Mouse (Mus musculus) MEL (cell line): ENCODE results near the gene 4930578G10Rik. TPM values are rescaled to one million over a fixed set of nuclear protein-coding genes. Genes with fewer than 3 reads are reported as not detected.

Experiments used
- DNase-seq: peaks from one replicate; pipeline ENCODE4 v3.0.0; 2011; ENCODE audit warnings: low read depth, low spot score
- H3K27ac ChIP-seq: 2 replicates; pipeline ENCODE4 v1.5.1; 2012; ENCODE audit warnings: low read depth, mild to moderate bottlenecking, control low read depth, low read length, moderate library complexity; ENCODE audit not compliant: control insufficient read depth
- H3K27me3 ChIP-seq, 2 experiments: fragments of 150-350 bp in 1 of 2; sonication (generic) in 1 of 2; 2 replicates each; pipeline ENCODE4 v1.6.1; 2012; ENCODE audit warnings: low read length in 2 of 2, mild to moderate bottlenecking in 2 of 2, improper control_type of control experiment in 1 of 2, moderate library complexity in 1 of 2; ENCODE audit not compliant: insufficient read depth in 2 of 2, control insufficient read depth in 1 of 2
- H3K36me3 ChIP-seq, 2 experiments: 2 replicates each; pipeline ENCODE4 v1.6.1; 2012 to 2014; ENCODE audit warnings: low read length in 2 of 2, improper control_type of control experiment in 1 of 2, inconsistent platforms in 1 of 2, mild to moderate bottlenecking in 1 of 2; ENCODE audit not compliant: insufficient read depth in 2 of 2, control insufficient read depth in 1 of 2
- H3K4me1 ChIP-seq, 2 experiments: fragments of 150-350 bp in 1 of 2; sonication (generic) in 1 of 2; 2 replicates each; pipeline ENCODE4 v1.6.1; 2012; ENCODE audit warnings: low read length in 2 of 2, improper control_type of control experiment in 1 of 2, mild to moderate bottlenecking in 1 of 2; ENCODE audit not compliant: insufficient read depth in 2 of 2, control insufficient read depth in 1 of 2
- H3K4me3 ChIP-seq, 2 experiments: fragments of 150-350 bp in 1 of 2; sonication (generic) in 1 of 2; 2 replicates each; pipeline ENCODE4 v1.5.1; 2012; ENCODE audit warnings: low read depth in 2 of 2, low read length in 2 of 2, mild to moderate bottlenecking in 2 of 2, moderate library complexity in 2 of 2, control low read depth in 1 of 2, improper control_type of control experiment in 1 of 2; ENCODE audit not compliant: control insufficient read depth in 1 of 2, insufficient read depth in 1 of 2
- H3K79me2 ChIP-seq: 2 replicates; pipeline ENCODE4 v1.6.1; 2012; ENCODE audit warnings: mild to moderate bottlenecking, low read length, moderate library complexity; ENCODE audit not compliant: control insufficient read depth, poor library complexity, insufficient read depth
- H3K9ac ChIP-seq: 2 replicates; pipeline ENCODE4 v1.6.1; 2012; ENCODE audit warnings: low read depth, mild to moderate bottlenecking, control low read depth, low read length, moderate library complexity; ENCODE audit not compliant: control insufficient read depth, poor library complexity, severe bottlenecking
- H3K9me3 ChIP-seq: fragments of 150-350 bp; sonication (generic); replicated peaks from 2 replicates; pipeline ENCODE4 v1.6.1; 2012; ENCODE audit warnings: mild to moderate bottlenecking, low read length, improper control_type of control experiment, moderate library complexity; ENCODE audit not compliant: insufficient read depth
- CHD2 ChIP-seq: IDR thresholded peaks from 2 replicates; pipeline ENCODE4 v1.6.1; 2011; ENCODE audit warnings: low read length, improper control_type of control experiment
- CTCF ChIP-seq, 3 experiments: IDR thresholded peaks in 2 of 3; conservative IDR thresholded peaks in 1 of 3; 2 replicates each; pipeline ENCODE4 v1.5.1; 2011 to 2012; ENCODE audit warnings: low read length in 3 of 3, low read depth in 2 of 3, mild to moderate bottlenecking in 2 of 3, improper control_type of control experiment in 1 of 3, inconsistent platforms in 1 of 3, mixed read lengths in 1 of 3, moderate library complexity in 1 of 3; ENCODE audit not compliant: control insufficient read depth in 1 of 3, insufficient read depth in 1 of 3, poor library complexity in 1 of 3, severe bottlenecking in 1 of 3
- ELF1 ChIP-seq: IDR thresholded peaks from 2 replicates; pipeline ENCODE4 v1.6.1; 2014; ENCODE audit warnings: low read depth, mild to moderate bottlenecking, inconsistent platforms, low read length, improper control_type of control experiment, moderate library complexity
- EP300 ChIP-seq, 2 experiments: IDR thresholded peaks; 2 replicates each; pipeline ENCODE4 v1.6.1; 2011; ENCODE audit warnings: improper control_type of control experiment in 2 of 2, low read length in 2 of 2, low read depth in 1 of 2, mild to moderate bottlenecking in 1 of 2
- MAFK ChIP-seq: IDR thresholded peaks from 2 replicates; pipeline ENCODE4 v1.6.1; 2011; ENCODE audit warnings: low read depth, mild to moderate bottlenecking, low read length, improper control_type of control experiment, borderline replicate concordance
- MAX ChIP-seq: IDR thresholded peaks from 2 replicates; pipeline ENCODE4 v1.6.1; 2011; ENCODE audit warnings: low read length, improper control_type of control experiment
- MAZ ChIP-seq: IDR thresholded peaks from 2 replicates; pipeline ENCODE4 v1.6.1; 2012; ENCODE audit warnings: low read depth, mild to moderate bottlenecking, inconsistent platforms, low read length, improper control_type of control experiment
- MXI1 ChIP-seq: IDR thresholded peaks from 2 replicates; pipeline ENCODE4 v1.6.1; 2011; ENCODE audit warnings: mild to moderate bottlenecking, low read depth, low read length, improper control_type of control experiment
- MYB ChIP-seq: IDR thresholded peaks from 2 replicates; pipeline ENCODE4 v1.6.1; 2011; ENCODE audit warnings: mild to moderate bottlenecking, low read depth, low read length, improper control_type of control experiment
- POLR2AphosphoS5 ChIP-seq: IDR thresholded peaks from 2 replicates; pipeline ENCODE4 v1.6.1; 2012; ENCODE audit warnings: low read depth, borderline replicate concordance, mild to moderate bottlenecking, inconsistent platforms, low read length, moderate library complexity, mixed read lengths
- RCOR1 ChIP-seq: IDR thresholded peaks from 2 replicates; pipeline ENCODE4 v1.6.1; 2012; ENCODE audit warnings: low read depth, mild to moderate bottlenecking, inconsistent platforms, low read length, improper control_type of control experiment
- SIN3A ChIP-seq: IDR thresholded peaks from 2 replicates; pipeline ENCODE4 v1.6.1; 2012; ENCODE audit warnings: low read length, improper control_type of control experiment, inconsistent platforms
- TAL1 ChIP-seq: IDR thresholded peaks from 2 replicates; pipeline ENCODE4 v1.6.1; 2012; ENCODE audit warnings: mild to moderate bottlenecking, inconsistent platforms, low read length, moderate library complexity, mixed read lengths
- TBP ChIP-seq: IDR thresholded peaks from 2 replicates; pipeline ENCODE4 v1.8.0; 2011; ENCODE audit warnings: low read depth, low read length, improper control_type of control experiment
- UBTF ChIP-seq: IDR thresholded peaks from 2 replicates; pipeline ENCODE4 v1.6.1; 2012; ENCODE audit warnings: low read depth, mild to moderate bottlenecking, inconsistent platforms, low read length, improper control_type of control experiment, moderate library complexity, borderline replicate concordance; ENCODE audit not compliant: insufficient read depth
- USF2 ChIP-seq, 2 experiments: IDR thresholded peaks; 2 replicates each; pipeline ENCODE4 v1.6.1; 2011 to 2012; ENCODE audit warnings: improper control_type of control experiment in 2 of 2, low read length in 2 of 2, borderline replicate concordance in 1 of 2, inconsistent platforms in 1 of 2, low read depth in 1 of 2, mild to moderate bottlenecking in 1 of 2; ENCODE audit not compliant: insufficient read depth in 1 of 2
- ZMIZ1 ChIP-seq: IDR thresholded peaks from 2 replicates; pipeline ENCODE4 v1.6.1; 2012; ENCODE audit warnings: low read depth, mild to moderate bottlenecking, inconsistent platforms, low read length, improper control_type of control experiment, moderate library complexity
- polyA plus RNA-seq, 2 experiments: library from polyadenylated mRNA; stranded (reverse) in 1 of 2; unstranded in 1 of 2; fragments of >175 nt in 1 of 2; fragments of >200 nt in 1 of 2; gene quantifications; 2 replicates each; pipeline versions ENCODE4 v1.2.1 to v1.2.4; 2012; ENCODE audit warnings: low replicate concordance in 2 of 2, low read depth in 1 of 2; ENCODE audit not compliant: insufficient read length in 2 of 2, insufficient read depth in 1 of 2, missing spikeins in 1 of 2
- total RNA-seq: library from RNA; depleted of rRNA; stranded (reverse); fragments of 300-350 nt; gene quantifications from 2 replicates; pipeline ENCODE4 v1.2.3, GENCODE M21; 2012

4930578G10Rik gene
- total and polyA plus RNA-seq, 3 experiments = not detected

- H3K79me2 ChIP-seq = no peaks in the 10 kb centered on the region
- H3K4me3 ChIP-seq = no peak overlapping the region
- no peak overlapping the region for H3K9ac ChIP-seq
- H3K9me3 ChIP-seq = no peaks in the 10 kb centered on the region
- H3K36me3 ChIP-seq = 0 out of 4 replicates have a peak, but pooled peaks cover 0 to 3% of the 10 kb centered on the region in 2 experiments
- H3K27ac ChIP-seq = no peak overlapping the region
- peak; percentile 0 for DNase-seq
- TF ChIP-seq RCOR1 = no peak
- TF ChIP-seq MAX = no peak
- H3K27me3 ChIP-seq = no peaks in the 10 kb centered on the region
- H3K4me1 ChIP-seq = no peaks in the 10 kb centered on the region; a peak in 1 of 4 replicates
These were observed 136.8 kb downstream of the 4930578G10Rik start for GRCm38 (mm10) chr4:42872151-42872550.

- Histone ChIP-seq H3K4me1 (no peaks in the 10 kb centered on the region; a peak in 1 of 4 replicates), H3K79me2 (no peaks in the 10 kb centered on the region), H3K9ac (no peak overlapping the region), H3K27me3 (no peaks in the 10 kb centered on the region), H3K36me3 (no peaks in the 10 kb centered on the region), H3K9me3 (no peaks in the 10 kb centered on the region), H3K27ac (no peak overlapping the region), H3K4me3 (no peak overlapping the region)
- peak; percentile 1 for DNase-seq
- TF ChIP-seq EP300 (IDR thresholded peaks at IDR 0.05; ENCODE audit: low read depth in 1 of 2, low read length in 2 of 2) = no peak
- no peak for TF ChIP-seq ZMIZ1
- no peak for TF ChIP-seq MAFK
- TF ChIP-seq MXI1 = no peak
- no peak for TF ChIP-seq CTCF (IDR thresholded peaks at IDR 0.05 in 2 of 3, conservative IDR thresholded peaks at IDR 0.05 in 1 of 3; ENCODE audit: control insufficient read depth in 1 of 3, insufficient read depth in 1 of 3, low read depth in 2 of 3, low read length in 3 of 3, poor library complexity in 1 of 3, severe bottlenecking in 1 of 3)
- no peak for TF ChIP-seq UBTF
- TF ChIP-seq TBP = no peak
- TF ChIP-seq TAL1 = no peak
- no peak for TF ChIP-seq USF2 (IDR thresholded peaks at IDR 0.05; ENCODE audit: borderline replicate concordance in 1 of 2, insufficient read depth in 1 of 2, low read depth in 1 of 2, low read length in 2 of 2)
- no peak for TF ChIP-seq MYB
- TF ChIP-seq POLR2AphosphoS5 = no peak
- no peak for TF ChIP-seq MAZ
- TF ChIP-seq RCOR1 = no peak
- TF ChIP-seq ELF1 = no peak
- TF ChIP-seq SIN3A = no peak
- no peak for TF ChIP-seq CHD2
These were observed 137.5 kb downstream of the 4930578G10Rik start for GRCm38 (mm10) chr4:42872746-42873435.
